Mouse (Mus musculus): Measurements from ENCODE around the gene Heatr5a. TPM values are rescaled to one million over a fixed set of nuclear protein-coding genes. Genes with fewer than 3 reads are reported as not detected.

Gene Heatr5a
- polyA plus RNA-seq, 1 experiment from 2014 or later, result 5.8 TPM

- no peak overlapping the region for H3K4me3 ChIP-seq (replicated peaks)
- no peak overlapping the region for H3K27ac ChIP-seq (replicated peaks)
- no peak overlapping the region for H3K4me2 ChIP-seq
- no peaks in the 10 kb centered on the region for H3K27me3 ChIP-seq (replicated peaks)
- no peak for ATAC-seq (ENCODE audit: low FRiP score)
- 72% methylated on average over 3 of the region's 3 CpGs for WGBS
- H3K9ac ChIP-seq (replicated peaks), result no peak overlapping the region
- no peaks in the 10 kb centered on the region for H3K9me3 ChIP-seq (replicated peaks)
- peaks cover 5% of the 10 kb centered on the region for H3K4me1 ChIP-seq
- no peaks in the 10 kb centered on the region for H3K36me3 ChIP-seq
Measured at GRCm38 (mm10) chr12:51835219-51835618, 135.9 kb downstream of the Heatr5a start.

GRCm38 (mm10) chr12:51831931-51832330, 139.2 kb downstream of the Heatr5a start:
- no peaks in the 10 kb centered on the region for H3K9me3 ChIP-seq (replicated peaks)
- no peak overlapping the region for H3K4me3 ChIP-seq (replicated peaks)
- no peaks in the 10 kb centered on the region for H3K27me3 ChIP-seq (replicated peaks)
- peaks cover 20% of the 10 kb centered on the region for H3K4me1 ChIP-seq
- ATAC-seq (ENCODE audit: low FRiP score), result no peak
- H3K36me3 ChIP-seq, result no peaks in the 10 kb centered on the region
- H3K27ac ChIP-seq (replicated peaks), result no peak overlapping the region
- WGBS, result 84% methylated on average over 13 of the region's 13 CpGs
- no peak overlapping the region for H3K4me2 ChIP-seq
- no peak overlapping the region for H3K9ac ChIP-seq (replicated peaks)

- Histone ChIP-seq H3K9me3 (replicated peaks) (no peaks in the 10 kb centered on the region), H3K9ac (replicated peaks) (no peak overlapping the region), H3K4me3 (replicated peaks) (no peak overlapping the region), H3K36me3 (no peaks in the 10 kb centered on the region), H3K4me2 (no peak overlapping the region), H3K27ac (replicated peaks) (no peak overlapping the region), H3K4me1 (peaks cover 20% of the 10 kb centered on the region), H3K27me3 (replicated peaks) (no peaks in the 10 kb centered on the region)
- WGBS, result 95% methylated on average over 3 of the region's 3 CpGs
- no peak for ATAC-seq (ENCODE audit: low FRiP score)
Measured at GRCm38 (mm10) chr12:51831296-51831695, 139.8 kb downstream of the Heatr5a start.

GRCm38 (mm10) chr12:51830671-51831070, 140.4 kb downstream of the Heatr5a start:
- no peaks in the 10 kb centered on the region for H3K27me3 ChIP-seq (replicated peaks)
- no peaks in the 10 kb centered on the region for H3K9me3 ChIP-seq (replicated peaks)
- H3K27ac ChIP-seq (replicated peaks), result no peak overlapping the region
- H3K36me3 ChIP-seq, result no peaks in the 10 kb centered on the region
- WGBS, result 91% methylated on average over 1 of the region's 1 CpGs
- no peak for ATAC-seq (ENCODE audit: low FRiP score)
- H3K4me1 ChIP-seq, result peaks cover 20% of the 10 kb centered on the region
- H3K4me3 ChIP-seq (replicated peaks), result no peak overlapping the region
- no peak overlapping the region for H3K9ac ChIP-seq (replicated peaks)
- no peak overlapping the region for H3K4me2 ChIP-seq

GRCm38 (mm10) chr12:51830077-51830402, 141.1 kb downstream of the Heatr5a start:
- WGBS, result 0% methylated on average over 12 of the region's 12 CpGs
- 0 out of 2 replicates have a peak, but pooled peaks cover 3% of the 10 kb centered on the region for H3K36me3 ChIP-seq
- no peaks in the 10 kb centered on the region for H3K9me3 ChIP-seq (replicated peaks)
- 0 out of 2 replicates have a peak, but pooled peaks have one; percentile 8 for ATAC-seq (ENCODE audit: low FRiP score)
- H3K27me3 ChIP-seq (replicated peaks), result no peaks in the 10 kb centered on the region
- H3K27ac ChIP-seq (replicated peaks), result peak overlapping the region; percentile 98
- H3K9ac ChIP-seq (replicated peaks), result peak overlapping the region; percentile 99
- H3K4me1 ChIP-seq, result peaks cover 20% of the 10 kb centered on the region
- H3K4me3 ChIP-seq (replicated peaks), result peak overlapping the region; percentile 96
- H3K4me2 ChIP-seq, result peak overlapping the region; percentile 60

GRCm38 (mm10) chr12:51829290-51830076, 141.6 kb downstream of the Heatr5a start, which contains the start of gene Hectd1:
Hectd1 (minus strand) TSS chr12:51829536.
- peak within 1 kb of the TSS; percentile 99 for H3K9ac ChIP-seq (replicated peaks)
- H3K27me3 ChIP-seq (replicated peaks), result no peaks in the 10 kb centered on the region
- no peaks in the 10 kb centered on the region for H3K9me3 ChIP-seq (replicated peaks)
- H3K36me3 ChIP-seq, result 0 out of 2 replicates have a peak, but pooled peaks cover 3% of the 10 kb centered on the region
- peak; percentile 94 for ATAC-seq (ENCODE audit: low FRiP score)
- peak within 1 kb of the TSS; percentile 60 for H3K4me2 ChIP-seq
- H3K27ac ChIP-seq (replicated peaks), result peak within 1 kb of the TSS; percentile 98
- under 1% methylated on average over 82 of the region's 114 CpGs for WGBS
- H3K4me3 ChIP-seq (replicated peaks), result peak within 1 kb of the TSS; percentile 96
- H3K4me1 ChIP-seq, result peaks cover 20% of the 10 kb centered on the region

DNA sequence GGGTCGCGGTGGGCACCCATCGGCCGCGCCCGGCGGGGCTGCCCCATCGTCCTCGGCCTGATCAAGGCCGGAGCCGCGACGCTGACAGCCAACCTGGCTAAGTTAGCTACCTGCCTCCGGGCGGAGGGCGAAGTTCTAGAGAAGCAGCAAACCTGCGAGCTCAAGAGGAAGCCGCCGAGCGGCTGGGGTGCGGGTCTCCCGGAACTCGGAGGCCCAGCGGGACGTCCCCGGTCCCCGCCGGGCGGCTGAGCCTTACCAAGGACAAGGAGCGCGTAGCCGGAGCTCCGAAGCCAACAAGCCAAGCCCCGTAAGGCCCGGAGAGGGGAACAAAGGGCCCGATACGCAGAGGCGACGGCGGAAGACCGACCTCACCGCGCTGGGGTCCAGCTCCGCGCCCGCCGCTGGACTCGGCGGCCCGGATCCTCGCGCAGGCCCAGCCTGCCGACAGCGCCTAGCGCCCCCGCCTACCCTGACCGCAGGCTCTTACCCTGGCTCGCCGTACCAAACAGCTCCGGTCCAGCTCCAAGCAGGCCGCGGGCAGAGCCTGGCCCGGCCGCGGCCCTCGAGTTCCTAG, 142.3 kb downstream of the Heatr5a start:
- Histone ChIP-seq H3K9ac (replicated peaks) (peak overlapping the region; percentile 99), H3K4me1 (peaks cover 20% of the 10 kb centered on the region), H3K4me3 (replicated peaks) (peak overlapping the region; percentile 96), H3K27ac (replicated peaks) (peak overlapping the region; percentile 98), H3K27me3 (replicated peaks) (no peaks in the 10 kb centered on the region), H3K9me3 (replicated peaks) (no peaks in the 10 kb centered on the region), H3K36me3 (0 out of 2 replicates have a peak, but pooled peaks cover 3% of the 10 kb centered on the region), H3K4me2 (peak overlapping the region; percentile 60)
- no peak for ATAC-seq (ENCODE audit: low FRiP score)
- under 1% methylated on average over 65 of the region's 66 CpGs for WGBS

DNA sequence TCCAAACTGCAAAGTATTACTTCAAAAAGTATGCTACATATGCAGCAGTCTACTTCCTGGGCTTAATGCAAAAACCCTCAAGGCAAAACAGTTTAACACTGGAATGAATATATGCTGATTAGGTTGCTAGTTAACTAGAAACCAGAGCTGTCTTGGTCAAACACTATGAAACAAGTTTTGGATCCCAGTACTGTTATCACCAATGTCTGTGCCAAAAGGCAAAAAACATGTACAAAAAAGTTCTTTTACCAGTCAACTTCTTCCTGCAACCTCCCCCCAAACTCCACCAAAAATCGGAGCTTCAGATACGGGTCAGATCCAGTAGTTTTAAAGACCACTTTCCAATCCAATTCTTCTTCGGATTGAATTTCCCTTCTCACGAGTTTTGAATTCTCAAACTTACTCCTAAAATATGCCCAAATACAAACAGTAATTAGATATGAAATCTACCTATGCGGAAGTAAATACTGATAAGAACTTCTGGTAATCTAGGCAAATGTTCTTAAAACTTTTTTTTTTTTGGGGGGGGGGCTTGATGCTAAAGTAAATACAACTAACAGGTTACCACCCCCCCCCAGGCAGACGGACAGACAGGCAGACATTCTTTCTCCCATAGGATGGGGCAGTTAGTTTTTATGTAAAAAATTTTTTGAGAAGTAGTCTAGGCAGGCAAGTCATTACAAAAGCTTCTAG, 143.0 kb downstream of the Heatr5a start:
- Histone ChIP-seq H3K36me3 (0 out of 2 replicates have a peak, but pooled peaks cover 3% of the 10 kb centered on the region), H3K4me3 (replicated peaks) (peak overlapping the region; percentile 96), H3K4me2 (peak overlapping the region; percentile 60), H3K27ac (replicated peaks) (peak overlapping the region; percentile 98; the same call in 1 of the 2 replicates), H3K27me3 (replicated peaks) (no peaks in the 10 kb centered on the region), H3K9ac (replicated peaks) (peak overlapping the region; percentile 99), H3K9me3 (replicated peaks) (no peaks in the 10 kb centered on the region), H3K4me1 (peaks cover 20% of the 10 kb centered on the region)
- ATAC-seq (ENCODE audit: low FRiP score), result no peak
- 29% methylated on average over 6 of the region's 6 CpGs for WGBS

Other genes starting within 250 kb of the Heatr5a start
- gene Hectd1, start 141.8 kb downstream of the Heatr5a start, polyA plus RNA-seq (2015; fragmentation: Nextera tagmentation; extraction: Ambion mirVana), result 36.0 and 37.6 TPM in 2 replicates
- gene Dtd2, start 35.2 kb upstream of the Heatr5a start, polyA plus RNA-seq (2015; fragmentation: Nextera tagmentation; extraction: Ambion mirVana), result 20.9 and 21.2 TPM in 2 replicates
- not detected in 2 replicates for gene Gpr33, start 56.7 kb upstream of the Heatr5a start, polyA plus RNA-seq (2015; fragmentation: Nextera tagmentation; extraction: Ambion mirVana)
- 7.3 and 8.0 TPM in 2 replicates for gene Nubpl, start 126.4 kb upstream of the Heatr5a start, polyA plus RNA-seq (2015; fragmentation: Nextera tagmentation; extraction: Ambion mirVana)